9 mouse cellular contexts compared by ENCODE assay signal in the genomic region with DNA sequence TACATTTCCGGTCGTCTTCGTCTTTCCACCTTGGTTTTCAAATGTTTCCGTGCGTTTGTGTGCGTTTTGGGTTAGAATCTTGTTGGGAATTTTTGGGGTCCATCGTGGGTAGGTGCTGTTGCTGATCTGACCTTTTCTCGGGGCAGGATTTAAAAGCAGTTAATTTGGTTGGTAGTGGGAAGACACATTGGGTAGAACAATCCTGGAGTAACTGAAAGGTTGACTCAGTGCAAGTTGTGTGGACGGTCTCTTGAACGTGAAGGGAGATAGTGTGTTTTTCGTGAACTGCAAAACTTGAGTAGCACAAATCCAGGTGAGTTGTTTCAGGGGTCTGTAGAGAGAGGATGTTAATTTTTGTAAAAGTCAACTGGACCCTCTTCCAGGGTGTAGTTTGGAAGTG. TPM values are rescaled to one million over a fixed set of nuclear protein-coding genes. Genes with fewer than 3 reads are reported as not detected.
DNase-seq lines count a peak whose midpoint lies in the region; ATAC-seq and TF ChIP-seq lines count a peak whose summit lies in the region.
"Had no signal": no experiment of that assay in that cellular context is flagged by ENCODE, and none has a peak within 500 bp of the region (broad histone marks: within the 10 kb centered on the region; RNA-seq: fewer than 3 reads in every experiment).

No protein-coding gene starts in this region.

- no peaks in the 10 kb centered on the region for H3K9me3 ChIP-seq in embryonic facial prominence, embryonic 13.5 days
- no peaks in the 10 kb centered on the region for H3K9me3 ChIP-seq in intestine, embryonic 16.5 days (ENCODE audit: control insufficient read depth, low read length)
- H3K9me3 ChIP-seq in neural tube, embryonic 13.5 days = no peaks in the 10 kb centered on the region

- H3K27me3 ChIP-seq in embryonic facial prominence, embryonic 13.5 days = no peaks in the 10 kb centered on the region
- no peaks in the 10 kb centered on the region for H3K27me3 ChIP-seq in intestine, embryonic 16.5 days (replicated peaks; ENCODE audit: control insufficient read depth, insufficient read depth, low read length)
- peaks cover 3% of the 10 kb centered on the region; the same call in 1 of the 2 replicates for H3K27me3 ChIP-seq in neural tube, embryonic 13.5 days

- WGBS in lung, adult 2 months = 3% methylated on average over 11 of the region's 11 CpGs
- WGBS in embryonic facial prominence, embryonic 13.5 days = under 1% methylated on average over 11 of the region's 11 CpGs
- under 1% methylated on average over 11 of the region's 11 CpGs for WGBS in intestine, embryonic 16.5 days
- 1% methylated on average over 11 of the region's 11 CpGs for WGBS in neural tube, embryonic 13.5 days

- H3K4me1 ChIP-seq in lung, adult 2 months (ENCODE audit: control insufficient read depth, insufficient read depth, low read length) = peaks cover 8% of the 10 kb centered on the region
- peaks cover 14% of the 10 kb centered on the region for H3K4me1 ChIP-seq in embryonic facial prominence, embryonic 13.5 days
- H3K4me1 ChIP-seq in intestine, embryonic 16.5 days (ENCODE audit: control insufficient read depth, insufficient read depth, low read length) = peaks cover 16% of the 10 kb centered on the region
- peaks cover 20% of the 10 kb centered on the region for H3K4me1 ChIP-seq in neural tube, embryonic 13.5 days (replicated peaks)

- intact Hi-C loops in gastrocnemius, postnatal 36 days (cut with DNase I) = no loop called here

- no peak overlapping the region for H3K27ac ChIP-seq in embryonic facial prominence, embryonic 13.5 days
- no peak overlapping the region for H3K27ac ChIP-seq in intestine, embryonic 16.5 days (ENCODE audit: low read length)
- no peak overlapping the region for H3K27ac ChIP-seq in neural tube, embryonic 13.5 days (replicated peaks)

- peaks cover 37% of the 10 kb centered on the region for H3K36me3 ChIP-seq in embryonic facial prominence, embryonic 13.5 days
- H3K36me3 ChIP-seq in intestine, embryonic 16.5 days (ENCODE audit: control insufficient read depth, insufficient read depth, low read length) = peaks cover 22% of the 10 kb centered on the region
- peaks cover 38% of the 10 kb centered on the region for H3K36me3 ChIP-seq in neural tube, embryonic 13.5 days

- ATAC-seq in embryonic facial prominence, embryonic 13.5 days (ENCODE audit: insufficient number of reproducible peaks, insufficient read depth, low FRiP score, low TSS enrichment, low read depth) = no peak
- no peak for ATAC-seq in intestine, embryonic 16.5 days
- no peak for ATAC-seq in neural tube, embryonic 13.5 days (ENCODE audit: low read depth)

- H3K4me3 ChIP-seq in lung, adult 2 months (replicated peaks; ENCODE audit: extremely low read depth, low read depth, low read length) = peak overlapping the region; percentile 85
- H3K4me3 ChIP-seq in embryonic facial prominence, embryonic 13.5 days = peak overlapping the region; percentile 98
- H3K4me3 ChIP-seq in intestine, embryonic 16.5 days (ENCODE audit: low read length) = peak overlapping the region; percentile 99
- H3K4me3 ChIP-seq in neural tube, embryonic 13.5 days = peak overlapping the region; percentile 76

- H3K4me2 ChIP-seq in embryonic facial prominence, embryonic 13.5 days = peak overlapping the region; percentile 75
- H3K4me2 ChIP-seq in intestine, embryonic 16.5 days (ENCODE audit: low read depth, low read length) = peak overlapping the region; percentile 73
- H3K4me2 ChIP-seq in neural tube, embryonic 13.5 days = peak overlapping the region; percentile 64

- TF ChIP-seq CTCF in lung, adult 2 months (IDR thresholded peaks at IDR 0.05; ENCODE audit: insufficient read depth, low read length) = no peak

- peak overlapping the region; percentile 98 for H3K9ac ChIP-seq in embryonic facial prominence, embryonic 13.5 days
- peak overlapping the region; percentile 99 for H3K9ac ChIP-seq in intestine, embryonic 16.5 days (ENCODE audit: low read depth, low read length)
- H3K9ac ChIP-seq in neural tube, embryonic 13.5 days = peak overlapping the region; percentile 89

- no peak for TF ChIP-seq POLR2A in lung, adult 2 months (IDR thresholded peaks at IDR 0.05; ENCODE audit: borderline replicate concordance, extremely low read depth, low read depth, low read length)

- no peak for DNase-seq in lung, adult 2 months
- no peak for DNase-seq in lung, postnatal 25 days (ENCODE audit: low spot score)
- DNase-seq in c-Kit-positive CD71-positive TER-119-positive erythroid progenitor cells, embryonic 14.5 days (ENCODE audit: low spot score) = no peak
- DNase-seq in left cerebral cortex, adult 11 months (ENCODE audit: low spot score) = no peak
- DNase-seq in gastrocnemius, postnatal 36 days = no peak

RNA-seq across cellular contexts. Expression of a gene that starts 1.0 kb away (rescaled TPM):
- 20.3 and 43.0 TPM in 2 replicates for polyA plus RNA-seq in lung, adult 2 months (2012; rRNA removed)
- polyA plus RNA-seq in embryonic facial prominence, embryonic 13.5 days (2015; fragmentation: Nextera tagmentation; extraction: Ambion mirVana) = 447 and 449 TPM in 2 replicates
- 281 and 323 TPM in 2 replicates for polyA plus RNA-seq in intestine, embryonic 16.5 days (2015; fragmentation: Nextera tagmentation; extraction: Ambion mirVana)
- polyA plus RNA-seq in neural tube, embryonic 13.5 days (2015; fragmentation: Nextera tagmentation; extraction: Ambion mirVana) = 198 and 217 TPM in 2 replicates
- 100 to 1,000 TPM; 165 to 223 TPM for total RNA-seq in gastrocnemius, postnatal 36 days (2021)

RNA-seq across cellular contexts. Expression of a gene that starts 7.8 kb away (rescaled TPM):
- 5.8 and 5.9 TPM in 2 replicates for polyA plus RNA-seq in lung, adult 2 months (2012; rRNA removed)
- polyA plus RNA-seq in embryonic facial prominence, embryonic 13.5 days (2015; fragmentation: Nextera tagmentation; extraction: Ambion mirVana) = 0.72 and 1.3 TPM in 2 replicates
- 1.5 and 1.8 TPM in 2 replicates for polyA plus RNA-seq in intestine, embryonic 16.5 days (2015; fragmentation: Nextera tagmentation; extraction: Ambion mirVana)
- 6.3 and 10.4 TPM in 2 replicates for polyA plus RNA-seq in neural tube, embryonic 13.5 days (2015; fragmentation: Nextera tagmentation; extraction: Ambion mirVana)
- total RNA-seq in gastrocnemius, postnatal 36 days (2021) = not detected

RNA-seq across cellular contexts. Expression of a gene that starts 11.9 kb away (rescaled TPM):
- 0.85 and 0.99 TPM in 2 replicates for polyA plus RNA-seq in lung, adult 2 months (2012; rRNA removed)
- polyA plus RNA-seq in embryonic facial prominence, embryonic 13.5 days (2015; fragmentation: Nextera tagmentation; extraction: Ambion mirVana) = 2.5 and 2.6 TPM in 2 replicates
- 1.5 and 1.9 TPM in 2 replicates for polyA plus RNA-seq in intestine, embryonic 16.5 days (2015; fragmentation: Nextera tagmentation; extraction: Ambion mirVana)
- 26.0 and 30.8 TPM in 2 replicates for polyA plus RNA-seq in neural tube, embryonic 13.5 days (2015; fragmentation: Nextera tagmentation; extraction: Ambion mirVana)
- under 1 TPM; 0.10 to 0.13 TPM for total RNA-seq in gastrocnemius, postnatal 36 days (2021)

RNA-seq across cellular contexts. Expression of a gene that starts 29.5 kb away (rescaled TPM):
- 32.2 and 36.4 TPM in 2 replicates for polyA plus RNA-seq in lung, adult 2 months (2012; rRNA removed)
- 23.5 and 26.6 TPM in 2 replicates for polyA plus RNA-seq in embryonic facial prominence, embryonic 13.5 days (2015; fragmentation: Nextera tagmentation; extraction: Ambion mirVana)
- 13.7 and 15.4 TPM in 2 replicates for polyA plus RNA-seq in intestine, embryonic 16.5 days (2015; fragmentation: Nextera tagmentation; extraction: Ambion mirVana)
- polyA plus RNA-seq in neural tube, embryonic 13.5 days (2015; fragmentation: Nextera tagmentation; extraction: Ambion mirVana) = 17.9 and 21.7 TPM in 2 replicates
- total RNA-seq in gastrocnemius, postnatal 36 days (2021) = 10 to 100 TPM; 14.4 to 17.3 TPM

RNA-seq across cellular contexts. Expression of a gene that starts 35.1 kb away (rescaled TPM):
- polyA plus RNA-seq in lung, adult 2 months (2012; rRNA removed) = 0.09 TPM in 1 of 2 replicates, not detected in the other
- not detected in 2 replicates for polyA plus RNA-seq in embryonic facial prominence, embryonic 13.5 days (2015; fragmentation: Nextera tagmentation; extraction: Ambion mirVana)
- polyA plus RNA-seq in intestine, embryonic 16.5 days (2015; fragmentation: Nextera tagmentation; extraction: Ambion mirVana) = not detected in 2 replicates
- polyA plus RNA-seq in neural tube, embryonic 13.5 days (2015; fragmentation: Nextera tagmentation; extraction: Ambion mirVana) = 0.24 and 0.26 TPM in 2 replicates
- total RNA-seq in gastrocnemius, postnatal 36 days (2021) = not detected
- total RNA-seq: adrenal gland, postnatal 36 days had no signal
